In genomic region chr1:39645905-39646759, GRCm38 (mm10) we compare ENCODE assay signal across 9 mouse cellular contexts. TPM values are rescaled to one million over a fixed set of nuclear protein-coding genes. Genes with fewer than 3 reads are reported as not detected.
DNase-seq lines count a peak whose midpoint lies in the region; ATAC-seq and TF ChIP-seq lines count a peak whose summit lies in the region.
"Had no signal": no experiment of that assay in that cellular context is flagged by ENCODE, and none has a peak within 500 bp of the region (broad histone marks: within the 10 kb centered on the region; RNA-seq: fewer than 3 reads in every experiment).

No protein-coding gene starts in this region.

- H3K9me3 ChIP-seq in CH12.LX (replicated peaks; ENCODE audit: low read length): peaks cover 19% of the 10 kb centered on the region
- H3K9me3 ChIP-seq in hindbrain, embryonic 14.5 days (ENCODE audit: control insufficient read depth, low read length): no peaks in the 10 kb centered on the region
- H3K9me3 ChIP-seq in intestine, embryonic 16.5 days (ENCODE audit: control insufficient read depth, low read length): no peaks in the 10 kb centered on the region; the same call in 1 of the 2 replicates

- no peaks in the 10 kb centered on the region for H3K79me2 ChIP-seq in CH12.LX (replicated peaks; ENCODE audit: control insufficient read depth, extremely low read depth, insufficient read depth, poor library complexity, severe bottlenecking)

- H3K9ac ChIP-seq in CH12.LX (ENCODE audit: insufficient read depth, low read depth): no peak overlapping the region
- H3K9ac ChIP-seq in hindbrain, embryonic 14.5 days: peak overlapping the region; percentile 28; the same call in 1 of the 2 replicates
- no peak overlapping the region for H3K9ac ChIP-seq in intestine, embryonic 16.5 days (ENCODE audit: low read depth, low read length)

- no peak for TF ChIP-seq EP300 in CH12.LX (IDR thresholded peaks at IDR 0.05; ENCODE audit: low read length)

- peaks cover 3% of the 10 kb centered on the region for H3K27me3 ChIP-seq in CH12.LX (replicated peaks)
- H3K27me3 ChIP-seq in hindbrain, embryonic 14.5 days (ENCODE audit: control insufficient read depth, insufficient read depth, low read length): no peaks in the 10 kb centered on the region
- peaks cover 17% of the 10 kb centered on the region for H3K27me3 ChIP-seq in intestine, embryonic 16.5 days (replicated peaks; ENCODE audit: control insufficient read depth, insufficient read depth, low read length)

- no peak overlapping the region for H3K4me2 ChIP-seq in CH12.LX (ENCODE audit: insufficient read depth, low read depth, poor library complexity, severe bottlenecking)
- no peak overlapping the region for H3K4me2 ChIP-seq in hindbrain, embryonic 14.5 days (replicated peaks)
- H3K4me2 ChIP-seq in intestine, embryonic 16.5 days (ENCODE audit: low read depth, low read length): no peak overlapping the region

- in situ Hi-C loops in CH12.LX (cut with MboI; ENCODE audit: low pct_ligation_motif_present, low pct_unique_long_range_greater_than_20kb, low sequenced_read_pairs): no loop called here

- no peak for TF ChIP-seq RAD21 in CH12.LX (IDR thresholded peaks at IDR 0.05; ENCODE audit: low read depth, low read length)

- no peak for TF ChIP-seq CTCF in CH12.LX (conservative IDR thresholded peaks at IDR 0.05 in 1 of 2, IDR thresholded peaks at IDR 0.05 in 1 of 2; ENCODE audit: low read depth in 2 of 2, low read length in 2 of 2)

- no peak for TF ChIP-seq POLR2A in CH12.LX (IDR thresholded peaks at IDR 0.05; ENCODE audit: low read depth, low read length)

- no peak overlapping the region for H3K27ac ChIP-seq in CH12.LX (ENCODE audit: insufficient read depth, low read depth)
- peak overlapping the region; percentile 56 for H3K27ac ChIP-seq in hindbrain, embryonic 14.5 days
- no peak overlapping the region for H3K27ac ChIP-seq in intestine, embryonic 16.5 days (ENCODE audit: low read length)

- peak; percentile 37; the same call in 1 of the 2 replicates for ATAC-seq in hindbrain, embryonic 14.5 days (ENCODE audit: low FRiP score)
- no peak for ATAC-seq in intestine, embryonic 16.5 days
- ATAC-seq: lung, postnatal 0 days had no signal

- 39% methylated on average over 8 of the region's 8 CpGs for WGBS in hindbrain, embryonic 14.5 days
- 46% methylated on average over 8 of the region's 8 CpGs for WGBS in intestine, embryonic 16.5 days

- H3K36me3 ChIP-seq in CH12.LX (replicated peaks in 1 of 2; ENCODE audit: control insufficient read depth in 1 of 2, insufficient read depth in 1 of 2, low read length in 1 of 2): no peaks in the 10 kb centered on the region
- no peaks in the 10 kb centered on the region for H3K36me3 ChIP-seq in hindbrain, embryonic 14.5 days (replicated peaks; ENCODE audit: control insufficient read depth, insufficient read depth)
- H3K36me3 ChIP-seq in intestine, embryonic 16.5 days (ENCODE audit: control insufficient read depth, insufficient read depth, low read length): no peaks in the 10 kb centered on the region

- no peak overlapping the region for H3K4me3 ChIP-seq in CH12.LX (replicated peaks in 1 of 3; ENCODE audit: low read depth in 2 of 3, low read length in 2 of 3, poor library complexity in 1 of 3)
- H3K4me3 ChIP-seq in hindbrain, embryonic 14.5 days (replicated peaks; ENCODE audit: low read length): no peak overlapping the region
- no peak overlapping the region for H3K4me3 ChIP-seq in intestine, embryonic 16.5 days (ENCODE audit: low read length)

- dilution Hi-C loops in CH12.LX (cut with MboI; ENCODE audit: extremely low pct_ligation_motif_present, extremely low pct_unique_long_range_greater_than_20kb, low sequenced_read_pairs): no loop called here

- peaks cover 8 to 44% of the 10 kb centered on the region in 2 experiments for H3K4me1 ChIP-seq in CH12.LX (ENCODE audit: control insufficient read depth in 1 of 2, insufficient read depth in 2 of 2)
- H3K4me1 ChIP-seq in hindbrain, embryonic 14.5 days (replicated peaks; ENCODE audit: control insufficient read depth, insufficient read depth, low read length): peaks cover 14% of the 10 kb centered on the region; the same call in 1 of the 2 replicates
- H3K4me1 ChIP-seq in intestine, embryonic 16.5 days (ENCODE audit: control insufficient read depth, insufficient read depth, low read length): peaks cover 4% of the 10 kb centered on the region

- peak; percentile 85 for DNase-seq in heart, adult 11 months
- no peak for DNase-seq in heart, postnatal 4 days
- DNase-seq in CH12.LX (ENCODE audit: extremely low read depth): peak; percentile 37
- peak; percentile 56 for DNase-seq in hindbrain, embryonic 14.5 days (ENCODE audit: low spot score)
- DNase-seq in layer of hippocampus, postnatal 14 days (ENCODE audit: low spot score in 2 of 2): peak; percentile 35 to 55
- no peak for DNase-seq in gastrocnemius, postnatal 10 days
- DNase-seq in adrenal gland, adult 18-20 months (ENCODE audit: low spot score in 2 of 2): no peak

TF ChIP-seq in CH12.LX, 34 proteins besides CTCF, POLR2A, EP300 and RAD21:
- no peak for TF ChIP-seq SMC3 (IDR thresholded peaks at IDR 0.05; ENCODE audit: low read depth, low read length)

RNA-seq across cellular contexts. Expression of gene Creg2, which starts 5.1 kb away (rescaled TPM):
- total RNA-seq in heart, postnatal 4 days (2021): not detected
- total RNA-seq in CH12.LX (2012; rRNA removed) (not detected in 2 replicates), CH12.LX (2014; rRNA removed) (not detected in 2 replicates)
- polyA plus RNA-seq in CH12.LX (2012; ENCODE audit: insufficient read length, low read depth): not detected in 2 replicates
- 6.8 and 7.6 TPM in 2 replicates for polyA plus RNA-seq in hindbrain, embryonic 14.5 days (2014; fragmentation: Nextera tagmentation; extraction: Ambion mirVana)
- total RNA-seq in layer of hippocampus, postnatal 14 days (2021): 10 to 100 TPM; 66.6 to 68.0 TPM
- total RNA-seq in gastrocnemius, postnatal 10 days (2021): under 1 TPM; 0.14 to 0.18 TPM
- 0.18 and 0.22 TPM in 2 replicates for polyA plus RNA-seq in intestine, embryonic 16.5 days (2015; fragmentation: Nextera tagmentation; extraction: Ambion mirVana)
- total RNA-seq in adrenal gland, adult 18-20 months (2021): under 1 TPM; 0.35 to 0.36 TPM

Comparison
In these comparisons a context has a peak if more than half of its experiments do, and no peak if none do; other contexts are left out.
1. DNase-seq: peak in heart, adult 11 months (single experiment), CH12.LX (single experiment), hindbrain, embryonic 14.5 days (single experiment) and layer of hippocampus, postnatal 14 days (2 of 2); none in heart, postnatal 4 days (single experiment), gastrocnemius, postnatal 10 days (single experiment) and adrenal gland, adult 18-20 months (0 of 2).
2. RNA of gene Creg2, which starts 5.1 kb away (total RNA-seq): 66.6 to 68.0 TPM in layer of hippocampus, postnatal 14 days; 0.35 to 0.36 TPM in adrenal gland, adult 18-20 months, 0.14 to 0.18 TPM in gastrocnemius, postnatal 10 days, not detected in heart, postnatal 4 days and not detected in CH12.LX; every median in the first group is over 10 times any median in the second.